Mouse (Mus musculus): ENCODE data around the gene Hhip.
"Not testable (repeated sequence)": the region's sequence is repeated elsewhere in the genome, so short reads cannot be mapped to it uniquely, and the experiment has no call there.

The Hhip gene

GRCm38 (mm10) chr8:79992121-79992848, 65.5 kb downstream of the Hhip start:
- no peak for DNase-seq

GRCm38 (mm10) chr8:79991420-79991819, 66.4 kb downstream of the Hhip start:
- not testable (repeated sequence) for DNase-seq

- DNase-seq, result no peak
Observed at GRCm38 (mm10) chr8:79984946-79985345, 72.9 kb downstream of the Hhip start.

- no peak for DNase-seq
Observed at GRCm38 (mm10) chr8:79982144-79982543, 75.7 kb downstream of the Hhip start.

GRCm38 (mm10) chr8:79966159-79966558, 91.6 kb downstream of the Hhip start:
- no peak for DNase-seq

GRCm38 (mm10) chr8:79952857-79953256, 104.9 kb downstream of the Hhip start:
- peak; percentile 53 to 56 for DNase-seq

GRCm38 (mm10) chr8:79950376-79950775, 107.4 kb downstream of the Hhip start:
- no peak for DNase-seq

GRCm38 (mm10) chr8:79945501-79946076, 112.2 kb downstream of the Hhip start:
- DNase-seq, result no peak

- peak; percentile 25 to 27 for DNase-seq
Observed at GRCm38 (mm10) chr8:79941070-79941469, 116.7 kb downstream of the Hhip start.

- DNase-seq, result no peak
Observed at GRCm38 (mm10) chr8:79936856-79937445, 120.9 kb downstream of the Hhip start.

GRCm38 (mm10) chr8:79935793-79936192, 122.0 kb downstream of the Hhip start:
- no peak for DNase-seq

GRCm38 (mm10) chr8:79929202-79929601, 128.6 kb downstream of the Hhip start:
- DNase-seq, result no peak

- no peak for DNase-seq
Observed at GRCm38 (mm10) chr8:79917211-79917610, 140.6 kb downstream of the Hhip start.

Measured in B cell, adult 2 months (primary cell).